Mouse (Mus musculus): ENCODE results near the gene Gfra1. TPM values are rescaled to one million over a fixed set of nuclear protein-coding genes. Genes with fewer than 3 reads are reported as not detected.

Gene Gfra1
- polyA plus RNA-seq, 1 experiment from 2014 or later: 39.6 TPM

GRCm38 (mm10) chr19:58419278-58419677 is 36.4 kb downstream of the Gfra1 start:
- ATAC-seq (ENCODE audit: low FRiP score, low read depth): no peak
- H3K4me3 ChIP-seq: no peak overlapping the region
- H3K36me3 ChIP-seq: no peaks in the 10 kb centered on the region
- WGBS: 85% methylated on average over 3 of the region's 3 CpGs
- no peaks in the 10 kb centered on the region for H3K4me1 ChIP-seq
- no peaks in the 10 kb centered on the region for H3K9me3 ChIP-seq
- no peak overlapping the region for H3K9ac ChIP-seq (replicated peaks)
- no peak overlapping the region for H3K27ac ChIP-seq (replicated peaks)
- no peaks in the 10 kb centered on the region for H3K27me3 ChIP-seq
- H3K4me2 ChIP-seq (replicated peaks): no peak overlapping the region

DNA sequence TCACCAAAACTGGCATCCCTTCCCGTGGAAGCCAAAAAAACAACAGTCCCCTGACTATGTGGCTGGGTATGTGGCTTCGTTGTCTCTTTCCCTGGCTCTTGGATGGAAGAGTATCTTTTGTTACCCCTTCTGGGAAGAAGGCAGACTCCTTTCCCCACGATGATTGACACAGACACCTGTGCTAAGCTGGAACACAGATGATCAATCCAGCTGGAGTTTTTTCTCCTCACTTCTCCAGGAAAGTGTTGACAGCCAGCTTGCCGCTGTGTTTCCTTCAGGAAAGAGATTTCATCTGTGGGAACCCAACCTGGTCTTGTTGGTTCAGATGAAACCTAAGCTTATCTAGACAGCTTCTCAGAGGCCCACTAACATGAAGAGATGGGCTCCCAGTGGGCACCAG is 40.5 kb downstream of the Gfra1 start:
- no peaks in the 10 kb centered on the region for H3K27me3 ChIP-seq
- ATAC-seq (ENCODE audit: low FRiP score, low read depth): no peak

GRCm38 (mm10) chr19:58414733-58415132 is 41.0 kb downstream of the Gfra1 start:
- Histone ChIP-seq H3K4me3 (no peak overlapping the region), H3K4me1 (no peaks in the 10 kb centered on the region), H3K9me3 (no peaks in the 10 kb centered on the region), H3K27ac (replicated peaks) (no peak overlapping the region), H3K4me2 (replicated peaks) (no peak overlapping the region), H3K36me3 (no peaks in the 10 kb centered on the region), H3K9ac (replicated peaks) (no peak overlapping the region), H3K27me3 (no peaks in the 10 kb centered on the region)
- no peak for ATAC-seq (ENCODE audit: low FRiP score, low read depth)

More for the DNA sequence above, 40.5 kb downstream of the Gfra1 start:
- WGBS: 88% methylated on average over 4 of the region's 4 CpGs
- Histone ChIP-seq H3K4me2 (replicated peaks) (no peak overlapping the region), H3K9me3 (no peaks in the 10 kb centered on the region), H3K36me3 (no peaks in the 10 kb centered on the region), H3K9ac (replicated peaks) (no peak overlapping the region), H3K27ac (replicated peaks) (no peak overlapping the region), H3K4me3 (no peak overlapping the region), H3K4me1 (no peaks in the 10 kb centered on the region)

DNA sequence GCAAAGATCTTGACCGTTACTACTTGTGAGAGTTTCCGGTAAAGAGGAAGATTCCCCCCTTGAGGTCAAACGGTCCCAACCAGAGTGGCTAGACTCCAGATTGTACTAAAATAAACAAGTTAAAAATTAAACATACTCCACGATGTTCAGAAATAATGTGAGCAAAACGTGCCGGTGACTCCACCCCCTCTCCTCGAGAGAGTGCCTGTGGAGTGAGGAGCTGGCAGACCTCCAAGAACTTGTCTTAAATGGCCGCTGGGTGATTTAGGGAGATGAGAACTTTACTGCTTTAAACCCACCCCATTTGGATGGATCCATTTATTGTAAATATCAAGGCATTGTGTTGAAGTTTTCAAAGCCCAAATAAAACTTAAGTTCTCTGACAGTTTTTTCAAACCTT is 42.4 kb downstream of the Gfra1 start:
- no peak overlapping the region for H3K4me3 ChIP-seq
- H3K4me2 ChIP-seq (replicated peaks): no peak overlapping the region
- no peaks in the 10 kb centered on the region for H3K36me3 ChIP-seq
- 69% methylated on average over 8 of the region's 8 CpGs for WGBS
- no peaks in the 10 kb centered on the region for H3K27me3 ChIP-seq
- H3K4me1 ChIP-seq: no peaks in the 10 kb centered on the region
- no peak for ATAC-seq (ENCODE audit: low FRiP score, low read depth)
- H3K27ac ChIP-seq (replicated peaks): no peak overlapping the region
- no peaks in the 10 kb centered on the region for H3K9me3 ChIP-seq
- H3K9ac ChIP-seq (replicated peaks): no peak overlapping the region

- Histone ChIP-seq H3K9ac (replicated peaks) (no peak overlapping the region), H3K4me3 (no peak overlapping the region), H3K27me3 (no peaks in the 10 kb centered on the region), H3K36me3 (no peaks in the 10 kb centered on the region), H3K4me1 (no peaks in the 10 kb centered on the region), H3K4me2 (replicated peaks) (no peak overlapping the region), H3K27ac (replicated peaks) (no peak overlapping the region), H3K9me3 (no peaks in the 10 kb centered on the region)
- WGBS: 79% methylated on average over 2 of the region's 3 CpGs
- ATAC-seq (ENCODE audit: low FRiP score, low read depth): no peak
These were observed 42.9 kb downstream of the Gfra1 start for GRCm38 (mm10) chr19:58412811-58413210.

- Histone ChIP-seq H3K9ac (replicated peaks) (no peak overlapping the region), H3K27me3 (no peaks in the 10 kb centered on the region), H3K27ac (replicated peaks) (no peak overlapping the region), H3K9me3 (no peaks in the 10 kb centered on the region), H3K4me1 (no peaks in the 10 kb centered on the region), H3K4me3 (no peak overlapping the region), H3K4me2 (replicated peaks) (no peak overlapping the region), H3K36me3 (no peaks in the 10 kb centered on the region)
- ATAC-seq (ENCODE audit: low FRiP score, low read depth): no peak
These were observed 49.0 kb downstream of the Gfra1 start for GRCm38 (mm10) chr19:58406726-58407125.

DNA sequence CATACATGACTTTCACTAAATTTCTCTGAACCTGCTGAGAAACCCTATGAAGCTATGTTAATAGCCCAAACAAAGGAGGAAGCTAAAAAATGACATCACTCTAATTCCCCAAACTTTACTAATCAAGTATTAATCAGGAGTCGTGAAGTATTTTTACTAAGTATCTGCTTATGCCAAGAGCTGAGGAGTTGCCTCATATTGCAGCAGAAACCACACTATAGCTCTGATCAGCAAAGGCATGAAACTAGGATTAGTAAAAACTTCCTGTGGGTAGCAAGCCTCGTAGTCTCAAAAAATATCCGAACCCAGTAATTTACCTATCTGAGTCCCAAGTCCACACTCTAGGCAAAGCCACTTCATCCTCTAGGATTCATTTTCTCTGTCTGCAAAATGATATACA is 55.5 kb downstream of the Gfra1 start:
- H3K27me3 ChIP-seq: no peaks in the 10 kb centered on the region
- no peak overlapping the region for H3K4me3 ChIP-seq
- no peak overlapping the region for H3K9ac ChIP-seq (replicated peaks)
- no peaks in the 10 kb centered on the region for H3K9me3 ChIP-seq
- 85% methylated on average over 3 of the region's 3 CpGs for WGBS
- H3K4me2 ChIP-seq (replicated peaks): no peak overlapping the region
- ATAC-seq (ENCODE audit: low FRiP score, low read depth): no peak
- no peaks in the 10 kb centered on the region for H3K36me3 ChIP-seq
- H3K4me1 ChIP-seq: peaks cover 12% of the 10 kb centered on the region
- H3K27ac ChIP-seq (replicated peaks): no peak overlapping the region

DNA sequence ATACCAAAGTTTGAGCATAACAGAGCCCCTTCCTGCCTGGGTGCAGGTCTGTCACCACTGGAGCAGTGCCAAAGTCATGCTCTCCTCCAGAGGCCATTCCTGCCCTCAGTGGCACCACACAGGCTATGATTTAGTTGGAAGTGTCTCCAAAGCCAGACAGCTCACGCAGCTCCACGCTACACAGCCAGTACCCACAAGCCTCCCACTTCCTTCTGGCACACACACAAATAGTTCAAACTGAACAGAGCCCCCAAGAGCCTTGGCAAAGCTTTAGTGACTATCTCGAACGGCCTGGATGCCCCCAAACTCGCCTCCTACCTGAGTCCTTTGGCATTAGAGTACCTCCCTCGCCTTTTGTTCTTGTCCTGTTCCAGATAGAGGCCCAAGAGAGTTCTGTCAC is 56.5 kb downstream of the Gfra1 start:
- H3K4me2 ChIP-seq (replicated peaks): no peak overlapping the region
- H3K4me3 ChIP-seq: no peak overlapping the region
- WGBS: 88% methylated on average over 6 of the region's 6 CpGs
- H3K9me3 ChIP-seq: no peaks in the 10 kb centered on the region
- no peaks in the 10 kb centered on the region for H3K36me3 ChIP-seq
- H3K27ac ChIP-seq (replicated peaks): no peak overlapping the region
- no peak for ATAC-seq (ENCODE audit: low FRiP score, low read depth)
- H3K27me3 ChIP-seq: no peaks in the 10 kb centered on the region
- H3K4me1 ChIP-seq: peaks cover 12% of the 10 kb centered on the region
- no peak overlapping the region for H3K9ac ChIP-seq (replicated peaks)

GRCm38 (mm10) chr19:58396604-58396984 is 59.1 kb downstream of the Gfra1 start:
- Histone ChIP-seq H3K27ac (replicated peaks) (peak overlapping the region; percentile 61; the same call in 1 of the 2 replicates), H3K4me1 (peaks cover 12% of the 10 kb centered on the region), H3K9ac (replicated peaks) (no peak overlapping the region), H3K4me2 (replicated peaks) (no peak overlapping the region), H3K36me3 (no peaks in the 10 kb centered on the region), H3K4me3 (no peak overlapping the region), H3K9me3 (no peaks in the 10 kb centered on the region), H3K27me3 (no peaks in the 10 kb centered on the region)
- 0 out of 2 replicates have a peak, but pooled peaks have one; percentile 6 for ATAC-seq (ENCODE audit: low FRiP score, low read depth)
- 71% methylated on average over 4 of the region's 4 CpGs for WGBS

DNA sequence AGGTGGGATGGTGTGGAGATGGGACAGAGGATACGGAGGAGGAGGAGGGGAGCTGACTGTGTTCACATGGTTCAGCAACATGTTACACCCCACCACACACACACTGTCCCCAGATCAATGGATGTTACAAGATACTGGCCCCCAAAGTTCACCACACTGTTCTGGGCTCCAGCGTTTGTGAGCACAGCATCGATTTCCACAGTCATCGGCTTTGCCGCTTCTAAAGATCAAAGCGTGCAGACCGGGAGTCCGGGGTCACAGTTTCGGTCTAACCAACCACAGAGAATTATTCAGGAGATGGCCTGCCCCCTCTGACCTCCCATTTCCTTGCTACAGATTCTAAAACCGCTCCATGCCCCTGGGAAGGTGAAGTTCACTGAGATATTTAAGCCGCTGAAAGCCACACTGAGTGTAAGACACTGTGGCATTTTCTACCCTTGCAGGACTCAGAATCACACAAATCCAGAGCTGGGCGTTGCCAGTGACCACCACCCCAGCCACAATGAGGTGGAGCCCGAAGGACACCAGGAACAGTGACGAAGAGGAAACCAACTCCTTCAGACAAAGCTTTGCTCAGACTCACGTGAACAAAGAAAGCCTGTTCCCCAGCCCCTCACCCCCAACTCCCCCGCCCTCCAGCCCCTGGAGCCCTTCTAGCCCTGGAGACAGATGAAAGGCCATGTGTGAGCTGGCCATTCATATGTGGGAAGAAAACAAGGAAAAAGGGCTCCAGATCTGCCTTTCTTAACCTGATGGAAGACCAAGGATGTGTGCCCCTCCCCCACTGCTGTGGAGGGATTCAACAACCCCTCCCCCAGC is 59.7 kb downstream of the Gfra1 start:
- Histone ChIP-seq H3K27ac (replicated peaks) (peak overlapping the region; percentile 61), H3K4me3 (no peak overlapping the region), H3K4me1 (peaks cover 12% of the 10 kb centered on the region), H3K36me3 (no peaks in the 10 kb centered on the region), H3K9me3 (no peaks in the 10 kb centered on the region), H3K27me3 (no peaks in the 10 kb centered on the region), H3K4me2 (replicated peaks) (peak overlapping the region; percentile 8; the same call in 1 of the 2 replicates), H3K9ac (replicated peaks) (no peak overlapping the region)
- ATAC-seq (ENCODE audit: low FRiP score, low read depth): 0 out of 2 replicates have a peak, but pooled peaks have one; percentile 44
- 51% methylated on average over 16 of the region's 16 CpGs for WGBS

GRCm38 (mm10) chr19:58393121-58393520 is 62.6 kb downstream of the Gfra1 start:
- Histone ChIP-seq H3K4me2 (replicated peaks) (no peak overlapping the region), H3K4me1 (peaks cover 27% of the 10 kb centered on the region), H3K4me3 (no peak overlapping the region), H3K27me3 (no peaks in the 10 kb centered on the region), H3K9me3 (no peaks in the 10 kb centered on the region), H3K9ac (replicated peaks) (no peak overlapping the region), H3K36me3 (no peaks in the 10 kb centered on the region), H3K27ac (replicated peaks) (no peak overlapping the region)
- WGBS: 92% methylated on average over 7 of the region's 7 CpGs
- ATAC-seq (ENCODE audit: low FRiP score, low read depth): no peak

DNA sequence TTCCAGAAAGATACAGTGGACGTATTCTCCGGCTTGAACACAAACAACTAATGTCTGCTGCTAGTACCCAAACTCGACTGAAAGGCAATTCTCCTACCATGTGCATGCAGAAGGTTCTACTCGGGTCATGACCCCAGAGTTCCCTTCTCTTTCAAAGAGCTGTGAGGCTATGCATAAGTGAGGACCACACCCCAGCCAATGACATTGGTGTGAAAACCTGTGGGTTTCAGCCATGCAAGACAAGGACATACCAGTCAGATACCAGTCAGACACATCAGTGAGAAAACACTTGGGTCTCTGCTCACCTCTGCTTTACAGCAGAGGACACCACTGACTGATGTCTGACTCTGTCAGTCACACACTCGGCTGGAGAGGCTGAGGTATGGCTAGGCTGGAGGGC is 63.9 kb downstream of the Gfra1 start:
- H3K4me1 ChIP-seq: peaks cover 26% of the 10 kb centered on the region

DNA sequence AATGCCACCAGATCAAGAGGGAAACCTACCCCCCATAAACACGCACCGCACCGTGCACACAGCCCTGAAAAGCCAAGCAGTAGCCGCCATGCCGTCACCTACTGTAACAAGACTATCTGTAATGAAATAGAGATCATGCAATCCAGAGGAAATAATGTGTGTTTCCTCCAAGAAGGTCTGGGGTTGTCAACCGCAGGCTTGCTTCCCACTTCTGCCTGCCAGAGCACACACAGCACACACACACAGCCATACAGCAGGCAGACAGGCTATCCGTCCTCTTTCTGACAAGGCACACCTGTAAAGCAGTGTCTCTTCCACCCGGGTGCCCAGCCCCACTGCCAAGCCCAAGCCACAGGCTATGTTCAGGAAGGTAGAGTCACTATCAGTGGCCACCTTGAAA is 66.2 kb downstream of the Gfra1 start:
- Histone ChIP-seq H3K4me3 (no peak overlapping the region), H3K9me3 (no peaks in the 10 kb centered on the region), H3K27ac (replicated peaks) (no peak overlapping the region), H3K27me3 (no peaks in the 10 kb centered on the region), H3K36me3 (no peaks in the 10 kb centered on the region), H3K9ac (replicated peaks) (no peak overlapping the region), H3K4me1 (peaks cover 14% of the 10 kb centered on the region), H3K4me2 (replicated peaks) (no peak overlapping the region)
- 90% methylated on average over 8 of the region's 8 CpGs for WGBS
- ATAC-seq (ENCODE audit: low FRiP score, low read depth): no peak

More for the DNA sequence above, 63.9 kb downstream of the Gfra1 start:
- no peak overlapping the region for H3K9ac ChIP-seq (replicated peaks)
- no peak for ATAC-seq (ENCODE audit: low FRiP score, low read depth)
- no peak overlapping the region for H3K27ac ChIP-seq (replicated peaks)
- no peaks in the 10 kb centered on the region for H3K27me3 ChIP-seq
- no peak overlapping the region for H3K4me2 ChIP-seq (replicated peaks)
- H3K9me3 ChIP-seq: no peaks in the 10 kb centered on the region
- no peak overlapping the region for H3K4me3 ChIP-seq
- H3K36me3 ChIP-seq: no peaks in the 10 kb centered on the region
- WGBS: 82% methylated on average over 5 of the region's 5 CpGs
